Mouse (Mus musculus): ENCODE data around the gene Rplp2. TPM values are rescaled to one million over a fixed set of nuclear protein-coding genes. Genes with fewer than 3 reads are reported as not detected.
A peak's percentile ranks its signal among the peaks of the same experiment; 100 is the strongest.
"Not testable (repeated sequence)": the region's sequence is repeated elsewhere in the genome, so short reads cannot be mapped to it uniquely, and the experiment has no call there.

Rplp2 gene
- 1,378 and 1,526 TPM in 2 replicates for polyA plus RNA-seq (2015; fragmentation: Nextera tagmentation; extraction: Ambion mirVana)

DNA sequence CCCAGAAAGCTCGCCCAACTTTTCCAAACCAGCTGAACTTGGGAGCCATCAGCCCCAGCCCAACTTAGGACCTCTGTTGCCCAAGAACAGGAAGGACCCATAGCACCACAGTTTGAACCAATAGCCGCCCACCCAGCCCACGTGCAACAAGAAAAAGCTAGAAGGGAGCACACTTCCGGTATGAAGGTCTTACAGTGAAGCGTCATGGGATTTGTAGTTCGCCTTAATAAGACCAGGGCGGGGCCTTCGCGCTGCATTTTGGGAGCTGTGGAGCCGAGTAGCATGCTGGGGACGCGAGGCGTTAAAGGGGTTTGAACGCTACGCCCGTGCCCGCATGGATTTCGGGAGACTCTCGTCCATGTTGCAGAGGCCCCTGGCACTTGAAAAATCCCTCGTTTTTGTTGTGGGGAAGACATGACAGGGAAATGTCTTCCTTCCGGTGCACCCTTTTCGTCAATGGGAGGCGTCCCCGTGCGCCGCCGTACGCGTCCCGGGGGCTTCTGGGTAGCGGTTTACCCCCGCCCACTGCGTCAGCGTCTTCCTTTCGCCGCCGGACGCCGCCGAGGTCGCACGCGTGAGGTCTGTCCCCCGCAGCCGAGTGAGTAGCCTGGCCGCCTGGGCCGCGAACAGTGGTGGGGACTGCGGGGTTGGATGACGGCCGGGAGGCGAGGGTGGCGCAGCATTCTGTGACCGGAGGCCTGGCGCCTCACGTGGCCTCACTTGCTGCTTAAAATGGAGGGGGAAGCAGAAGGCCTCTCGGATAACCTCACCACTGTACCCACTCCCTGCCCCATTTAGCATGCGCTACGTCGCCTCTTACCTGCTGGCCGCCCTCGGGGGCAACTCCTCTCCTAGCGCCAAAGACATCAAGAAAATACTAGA, at the start of gene Rplp2:
Rplp2 (plus strand) TSS at position 261 of the 882 bp plus-strand sequence.
- Histone ChIP-seq H3K9ac (peak within 1 kb of the TSS; percentile 96), H3K27ac (peak within 1 kb of the TSS; percentile 92), H3K27me3 (replicated peaks) (no peaks in the 10 kb centered on the region), H3K4me3 (replicated peaks) (peak within 1 kb of the TSS; percentile 92), H3K4me2 (replicated peaks) (peak within 1 kb of the TSS; percentile 61), H3K4me1 (replicated peaks) (peaks cover 26% of the 10 kb centered on the region), H3K36me3 (peaks cover 27% of the 10 kb centered on the region), H3K9me3 (no peaks in the 10 kb centered on the region)
- ATAC-seq: peak; percentile 92
- WGBS: under 1% methylated on average over 63 of the region's 63 CpGs

- 44% methylated on average over 5 of the region's 5 CpGs for WGBS
- peak; percentile 73 for ATAC-seq
- no peaks in the 10 kb centered on the region for H3K27me3 ChIP-seq (replicated peaks)
- H3K4me1 ChIP-seq (replicated peaks): no peaks in the 10 kb centered on the region
- H3K9ac ChIP-seq: no peak overlapping the region
- H3K4me2 ChIP-seq (replicated peaks): no peak overlapping the region
- H3K36me3 ChIP-seq: peaks cover 23% of the 10 kb centered on the region; the same call in 1 of the 2 replicates
- no peak overlapping the region for H3K27ac ChIP-seq
- no peaks in the 10 kb centered on the region for H3K9me3 ChIP-seq
- no peak overlapping the region for H3K4me3 ChIP-seq (replicated peaks)
Observed at GRCm38 (mm10) chr7:141403305-141403704, 43.9 kb upstream of the Rplp2 start.

- Histone ChIP-seq H3K27ac (no peak overlapping the region), H3K27me3 (replicated peaks) (no peaks in the 10 kb centered on the region), H3K4me2 (replicated peaks) (no peak overlapping the region), H3K4me3 (replicated peaks) (no peak overlapping the region), H3K4me1 (replicated peaks) (peaks cover 6% of the 10 kb centered on the region), H3K36me3 (peaks cover 26% of the 10 kb centered on the region; the same call in 1 of the 2 replicates), H3K9me3 (no peaks in the 10 kb centered on the region), H3K9ac (no peak overlapping the region)
- WGBS: 73% methylated on average over 4 of the region's 4 CpGs
- ATAC-seq: no peak
Observed at GRCm38 (mm10) chr7:141405466-141405865, 41.7 kb upstream of the Rplp2 start.

- H3K4me3 ChIP-seq (replicated peaks); H3K9me3 ChIP-seq; H3K9ac ChIP-seq; H3K27me3 ChIP-seq (replicated peaks); H3K27ac ChIP-seq; ATAC-seq; H3K4me2 ChIP-seq (replicated peaks); H3K4me1 ChIP-seq (replicated peaks): not testable (repeated sequence)
- H3K36me3 ChIP-seq: peaks cover 14% of the 10 kb centered on the region; the same call in 1 of the 2 replicates
- 96% methylated on average over 7 of the region's 7 CpGs for WGBS
Observed at GRCm38 (mm10) chr7:141407670-141408069, 39.5 kb upstream of the Rplp2 start.

GRCm38 (mm10) chr7:141408833-141409232, 38.3 kb upstream of the Rplp2 start:
- 0 out of 2 replicates have a peak overlapping the region, but pooled peaks have one; percentile 8 for H3K9ac ChIP-seq
- peak; percentile 74 for ATAC-seq

DNA sequence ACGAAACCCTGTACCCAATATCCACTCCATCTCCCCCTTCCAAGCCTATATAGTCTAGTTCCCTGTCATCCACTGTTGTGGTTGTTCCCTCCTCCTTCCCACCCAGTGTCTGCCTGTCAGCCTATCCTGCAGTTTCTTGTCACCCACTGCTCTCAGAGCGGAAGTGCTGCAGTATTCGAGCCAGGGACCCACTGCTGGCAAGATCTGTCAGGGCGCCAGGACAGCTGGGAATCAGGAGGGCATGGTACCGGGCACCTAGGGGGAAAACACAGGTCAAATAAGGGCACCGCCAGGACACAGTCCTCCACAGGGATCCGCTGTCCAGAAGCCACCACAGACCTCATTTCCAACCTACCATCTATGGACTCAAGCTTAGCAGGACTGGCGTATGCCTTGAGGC, 36.5 kb upstream of the Rplp2 start:
- Histone ChIP-seq H3K4me3 (replicated peaks) (no peak overlapping the region), H3K9me3 (no peaks in the 10 kb centered on the region), H3K36me3 (peaks cover 14% of the 10 kb centered on the region; the same call in 1 of the 2 replicates), H3K9ac (no peak overlapping the region), H3K4me1 (replicated peaks) (peaks cover 17% of the 10 kb centered on the region), H3K27me3 (replicated peaks) (no peaks in the 10 kb centered on the region), H3K4me2 (replicated peaks) (no peak overlapping the region), H3K27ac (no peak overlapping the region)
- no peak for ATAC-seq
- WGBS: 93% methylated on average over 8 of the region's 8 CpGs

More at GRCm38 (mm10) chr7:141408833-141409232, 38.3 kb upstream of the Rplp2 start:
- Histone ChIP-seq H3K36me3 (peaks cover 14% of the 10 kb centered on the region; the same call in 1 of the 2 replicates), H3K4me1 (replicated peaks) (peaks cover 12% of the 10 kb centered on the region), H3K9me3 (no peaks in the 10 kb centered on the region), H3K4me3 (replicated peaks) (no peak overlapping the region), H3K27me3 (replicated peaks) (no peaks in the 10 kb centered on the region), H3K4me2 (replicated peaks) (no peak overlapping the region), H3K27ac (no peak overlapping the region)
- 16% methylated on average over 11 of the region's 11 CpGs for WGBS

GRCm38 (mm10) chr7:141411667-141412066, 35.5 kb upstream of the Rplp2 start:
- peaks cover 14% of the 10 kb centered on the region; the same call in 1 of the 2 replicates for H3K36me3 ChIP-seq
- no peak overlapping the region for H3K27ac ChIP-seq
- no peak for ATAC-seq
- no peaks in the 10 kb centered on the region for H3K27me3 ChIP-seq (replicated peaks)
- no peak overlapping the region for H3K4me2 ChIP-seq (replicated peaks)
- H3K4me1 ChIP-seq (replicated peaks): peaks cover 17% of the 10 kb centered on the region
- H3K9ac ChIP-seq: no peak overlapping the region
- no peak overlapping the region for H3K4me3 ChIP-seq (replicated peaks)
- H3K9me3 ChIP-seq: no peaks in the 10 kb centered on the region
- 87% methylated on average over 1 of the region's 1 CpGs for WGBS

DNA sequence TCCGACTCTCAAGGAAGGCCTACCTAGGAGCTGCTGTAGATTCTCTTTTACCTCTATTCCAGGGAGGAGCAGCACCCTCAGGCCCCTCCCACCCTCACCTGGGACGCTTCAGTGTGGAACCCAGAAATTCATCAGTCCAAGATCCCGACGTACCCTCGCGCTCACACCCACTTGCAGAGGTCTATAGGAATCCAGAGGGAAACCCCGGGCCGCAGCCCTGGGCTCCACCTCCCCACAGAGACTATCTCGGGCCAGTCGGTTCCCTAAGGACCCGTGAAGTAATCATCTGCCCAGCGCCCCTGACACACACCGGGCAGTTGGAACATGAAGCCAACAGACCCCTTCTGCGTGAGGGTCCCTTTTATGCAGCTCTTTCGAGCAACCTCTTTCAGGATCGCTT, 33.8 kb upstream of the Rplp2 start:
- Histone ChIP-seq H3K9me3 (no peaks in the 10 kb centered on the region), H3K9ac (peak overlapping the region; percentile 73), H3K36me3 (peaks cover 14% of the 10 kb centered on the region; the same call in 1 of the 2 replicates), H3K27ac (peak overlapping the region; percentile 79), H3K4me2 (replicated peaks) (peak overlapping the region; percentile 85), H3K4me3 (replicated peaks) (peak overlapping the region; percentile 69), H3K4me1 (replicated peaks) (peaks cover 17% of the 10 kb centered on the region), H3K27me3 (replicated peaks) (no peaks in the 10 kb centered on the region)
- 2% methylated on average over 16 of the region's 16 CpGs for WGBS
- peak; percentile 34 for ATAC-seq

DNA sequence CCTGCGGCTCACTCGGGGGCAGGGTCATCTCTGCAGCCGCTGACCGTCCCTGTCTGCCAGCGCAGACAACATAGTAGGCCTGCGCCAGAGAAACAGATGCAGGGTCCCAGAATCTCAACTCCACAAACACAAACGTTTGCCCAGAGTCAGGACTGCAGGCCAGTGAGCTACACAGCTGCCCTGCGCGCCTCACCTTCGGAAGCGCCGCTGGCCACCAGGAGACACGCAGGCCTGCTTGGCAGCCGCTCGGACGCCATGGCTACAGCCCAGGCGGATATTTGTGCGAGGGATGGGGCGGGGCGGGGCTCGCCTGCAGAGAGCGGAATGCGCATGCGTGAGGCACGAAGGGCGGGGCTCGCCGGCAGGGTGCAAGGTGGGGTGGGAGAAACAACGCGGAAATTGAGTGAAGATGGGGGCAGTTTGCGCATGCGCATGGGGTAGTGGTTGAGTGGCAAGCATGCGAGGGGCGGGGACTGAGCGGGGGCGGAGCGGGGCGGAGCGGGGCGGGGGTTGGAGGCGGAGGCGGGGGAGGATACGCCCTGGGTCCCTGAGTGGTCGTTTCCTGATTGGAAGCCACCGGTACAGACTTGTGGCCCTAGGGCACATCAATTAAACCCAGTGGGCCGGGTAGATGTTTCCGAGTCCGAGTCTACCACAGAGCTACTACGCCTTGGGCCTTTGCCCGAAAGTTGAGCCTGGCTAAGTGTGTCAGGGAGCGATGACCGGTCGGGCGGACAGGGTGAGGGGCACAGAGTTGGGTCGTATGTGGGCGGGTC, 33.2 kb upstream of the Rplp2 start, which contains the start of gene Gatd1:
Gatd1 (minus strand) TSS at position 328 of the 776 bp plus-strand sequence.
- peak within 1 kb of the TSS; percentile 73 for H3K9ac ChIP-seq
- H3K9me3 ChIP-seq: no peaks in the 10 kb centered on the region
- under 1% methylated on average over 56 of the region's 56 CpGs for WGBS
- ATAC-seq: peak; percentile 94
- H3K4me3 ChIP-seq (replicated peaks): peak within 1 kb of the TSS; percentile 69
- peaks cover 16% of the 10 kb centered on the region for H3K4me1 ChIP-seq (replicated peaks)
- peaks cover 10% of the 10 kb centered on the region; the same call in 1 of the 2 replicates for H3K36me3 ChIP-seq
- peak within 1 kb of the TSS; percentile 85 for H3K4me2 ChIP-seq (replicated peaks)
- H3K27me3 ChIP-seq (replicated peaks): no peaks in the 10 kb centered on the region
- H3K27ac ChIP-seq: peak within 1 kb of the TSS; percentile 79

DNA sequence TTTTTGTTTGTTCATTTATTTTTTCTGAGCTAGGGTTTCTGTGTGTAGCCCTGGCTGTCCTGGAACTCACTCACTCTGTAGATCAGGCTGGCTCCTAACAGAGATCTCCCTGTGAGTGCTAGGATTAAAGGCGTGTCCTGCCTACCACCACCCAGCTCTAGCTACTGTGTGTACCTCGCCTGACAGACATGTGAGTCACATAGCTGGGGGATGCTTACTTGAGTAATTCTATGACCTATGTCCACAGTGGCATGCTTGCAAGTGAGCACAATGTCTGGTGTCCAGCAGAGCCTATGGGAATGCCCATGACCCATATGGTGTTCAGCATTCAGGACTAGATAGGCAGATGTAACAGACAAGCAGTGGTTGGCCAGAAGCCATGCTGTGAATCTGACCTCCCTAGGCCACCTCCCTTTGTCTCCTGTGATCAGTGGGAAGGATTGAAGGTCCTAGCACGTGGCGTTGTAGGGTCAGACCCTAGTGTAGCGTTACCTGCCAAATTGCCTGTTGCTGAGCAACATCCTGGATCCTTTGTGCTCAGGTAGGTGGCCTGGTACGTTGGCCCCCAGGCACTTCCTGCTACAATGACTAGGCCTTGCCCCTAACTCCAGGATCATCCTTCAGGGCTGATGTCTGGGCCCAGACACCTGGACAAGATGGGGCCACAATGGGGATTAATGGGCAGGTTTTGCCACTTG, 30.9 kb upstream of the Rplp2 start:
- Histone ChIP-seq H3K4me3 (replicated peaks) (no peak overlapping the region), H3K4me1 (replicated peaks) (peaks cover 11% of the 10 kb centered on the region), H3K4me2 (replicated peaks) (no peak overlapping the region), H3K36me3 (no peaks in the 10 kb centered on the region), H3K9ac (no peak overlapping the region), H3K27me3 (replicated peaks) (no peaks in the 10 kb centered on the region), H3K27ac (no peak overlapping the region), H3K9me3 (no peaks in the 10 kb centered on the region)
- no peak for ATAC-seq
- WGBS: 81% methylated on average over 6 of the region's 6 CpGs

GRCm38 (mm10) chr7:141417731-141418681, 29.2 kb upstream of the Rplp2 start:
- WGBS: 76% methylated on average over 8 of the region's 8 CpGs
- Histone ChIP-seq H3K4me3 (replicated peaks) (no peak overlapping the region), H3K27me3 (replicated peaks) (no peaks in the 10 kb centered on the region), H3K9me3 (no peaks in the 10 kb centered on the region), H3K4me2 (replicated peaks) (no peak overlapping the region), H3K4me1 (replicated peaks) (peaks cover 8% of the 10 kb centered on the region), H3K36me3 (no peaks in the 10 kb centered on the region), H3K27ac (peak overlapping the region; percentile 48; the same call in 1 of the 2 replicates), H3K9ac (no peak overlapping the region)
- ATAC-seq: no peak
